Mouse (Mus musculus) megakaryocyte, embryonic 14.5 days (primary cell): ENCODE measurements at regions not wholly inside any gene's neighbourhood (a gene's known extent, or its start where the extent isn't known, plus 50 kb on each side); places are given as distances from the start of the nearest gene placed in this dataset.

Experiments
- H3K27me3 ChIP-seq: replicated peaks from 2 replicates; pipeline ENCODE3; 2012; ENCODE audit warnings: inconsistent platforms
- H3K36me3 ChIP-seq: replicated peaks from 2 replicates; pipeline ENCODE3; 2012; ENCODE audit warnings: low read length, inconsistent platforms, mixed read lengths
- H3K4me1 ChIP-seq: 2 replicates; pipeline ENCODE4 v1.6.1; 2012; ENCODE audit warnings: inconsistent platforms
- H3K4me3 ChIP-seq: replicated peaks from 2 replicates; pipeline ENCODE3; 2012; ENCODE audit warnings: moderate library complexity, mild to moderate bottlenecking, inconsistent platforms
- H3K9me3 ChIP-seq: 2 replicates; pipeline ENCODE4 v1.6.1; 2012; ENCODE audit warnings: inconsistent platforms
- FLI1 ChIP-seq: IDR thresholded peaks from 2 replicates; pipeline ENCODE4 v1.6.1; 2012; ENCODE audit warnings: low read length, inconsistent platforms, mixed read lengths
- GATA1 ChIP-seq: IDR thresholded peaks from 3 replicates; pipeline ENCODE4 v1.6.1; 2012; ENCODE audit warnings: mixed read lengths, low read length, inconsistent platforms, borderline replicate concordance

DNA sequence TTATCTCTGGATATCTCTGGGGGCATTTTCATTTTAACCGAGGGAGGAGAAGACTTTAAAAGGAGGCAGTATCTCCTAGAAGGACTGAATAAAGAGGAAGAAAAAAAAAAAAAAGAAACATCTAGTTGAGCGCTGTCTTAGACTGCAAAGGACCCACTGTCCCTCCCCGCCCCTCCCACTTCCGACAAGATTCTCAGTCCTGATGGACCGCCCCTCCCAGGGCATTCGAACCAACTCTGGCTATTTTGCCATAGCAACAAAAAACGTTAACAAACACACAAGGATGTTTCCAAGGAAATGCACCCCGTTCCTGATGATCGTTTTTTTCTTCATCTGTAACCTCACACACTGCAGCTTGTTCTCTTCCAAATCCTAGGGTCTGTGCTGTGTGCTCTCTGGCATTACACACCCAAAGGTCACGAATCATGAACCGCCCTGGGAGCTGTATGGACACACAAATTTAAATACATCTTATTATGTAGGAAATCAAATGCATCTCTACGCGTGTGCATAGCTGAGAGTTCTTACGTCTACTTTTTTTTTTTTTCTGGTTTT, 75.8 kb downstream of the Rnd3 start:
- H3K36me3 ChIP-seq, result no peaks in the 10 kb centered on the region
- no peak for TF ChIP-seq GATA1
- no peak for TF ChIP-seq FLI1

DNA sequence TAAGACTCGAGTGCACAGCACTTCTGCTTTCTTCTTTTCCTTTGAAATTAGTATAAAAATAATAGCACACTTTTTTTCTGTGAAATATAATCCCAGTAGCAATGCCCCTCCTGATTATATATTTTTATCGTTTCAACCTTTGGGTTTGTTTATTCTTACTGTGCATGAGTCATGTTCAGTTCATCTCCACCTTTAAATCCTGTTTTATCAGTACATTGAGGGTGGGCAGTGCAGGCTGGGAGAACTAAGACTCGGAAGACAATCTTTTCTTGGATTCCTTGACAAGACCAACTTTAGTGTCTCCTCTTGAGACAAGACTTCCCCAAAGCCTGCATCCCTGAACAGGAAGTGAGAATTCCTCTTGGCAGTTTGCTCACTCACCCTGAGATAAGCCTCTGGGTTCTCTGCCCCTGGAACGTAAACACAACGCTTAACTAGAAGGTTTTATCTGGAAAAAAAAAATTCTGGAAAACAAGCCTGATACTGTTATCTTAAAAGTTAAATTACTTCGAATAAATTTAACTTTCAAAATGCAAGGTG, 76.5 kb downstream of the Rnd3 start:
- no peaks in the 10 kb centered on the region for H3K4me1 ChIP-seq
- TF ChIP-seq GATA1 (no peak), FLI1 (no peak)
- H3K4me3 ChIP-seq, result no peak overlapping the region
- H3K36me3 ChIP-seq, result no peaks in the 10 kb centered on the region
- no peaks in the 10 kb centered on the region for H3K9me3 ChIP-seq
- H3K27me3 ChIP-seq, result no peaks in the 10 kb centered on the region

More for the DNA sequence above, 75.8 kb downstream of the Rnd3 start:
- no peaks in the 10 kb centered on the region for H3K27me3 ChIP-seq
- no peaks in the 10 kb centered on the region for H3K4me1 ChIP-seq
- no peak overlapping the region for H3K4me3 ChIP-seq
- no peaks in the 10 kb centered on the region for H3K9me3 ChIP-seq

DNA sequence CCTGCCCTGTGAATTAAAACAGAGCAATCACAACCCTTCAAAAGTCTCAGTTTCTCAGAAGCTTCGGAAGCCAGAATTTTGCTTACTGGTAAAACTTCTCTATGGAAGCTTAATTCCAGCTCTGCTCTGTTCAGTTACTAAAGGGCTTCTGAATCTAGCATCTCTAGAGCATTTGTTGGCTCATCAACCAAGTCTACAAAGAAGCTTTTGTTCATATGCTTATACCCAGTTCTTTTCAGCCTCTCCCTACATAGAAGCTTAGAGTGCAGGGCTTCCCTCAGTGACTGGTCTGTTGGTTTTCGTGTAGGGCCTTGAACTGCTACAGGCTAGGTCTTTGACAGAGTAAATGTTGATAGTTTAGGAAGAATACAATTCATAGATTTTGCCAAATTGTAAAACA, 78.0 kb downstream of the Rnd3 start:
- H3K4me3 ChIP-seq, result no peak overlapping the region
- no peaks in the 10 kb centered on the region for H3K36me3 ChIP-seq
- peaks cover 4% of the 10 kb centered on the region for H3K9me3 ChIP-seq
- H3K4me1 ChIP-seq, result no peaks in the 10 kb centered on the region
- H3K27me3 ChIP-seq, result no peaks in the 10 kb centered on the region
- TF ChIP-seq GATA1 (no peak), FLI1 (no peak)

DNA sequence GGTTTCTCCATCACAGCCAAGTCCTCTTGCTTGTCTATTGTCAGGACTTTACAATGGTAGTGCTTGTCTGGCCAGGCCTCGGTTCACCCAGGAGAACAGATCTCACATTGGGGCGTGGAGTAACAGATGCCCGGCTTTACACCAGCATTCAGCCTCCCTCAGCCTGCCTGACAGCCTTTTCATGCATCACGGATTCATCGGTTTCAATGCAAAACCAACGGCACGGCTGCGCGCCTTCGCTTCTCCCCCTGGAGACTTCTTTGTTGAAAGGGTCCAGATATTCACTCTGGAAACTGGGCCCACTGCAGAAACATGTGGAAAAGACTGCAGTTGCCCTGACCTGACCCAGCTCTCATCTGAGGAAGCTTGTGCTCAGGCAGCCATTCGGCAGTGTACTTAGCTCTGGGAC, 82.5 kb downstream of the Rnd3 start:
- Histone ChIP-seq H3K9me3 (peaks cover 4% of the 10 kb centered on the region), H3K36me3 (no peaks in the 10 kb centered on the region), H3K4me1 (no peaks in the 10 kb centered on the region), H3K27me3 (no peaks in the 10 kb centered on the region), H3K4me3 (peak overlapping the region; percentile 33)
- TF ChIP-seq GATA1 (no peak), FLI1 (no peak)

DNA sequence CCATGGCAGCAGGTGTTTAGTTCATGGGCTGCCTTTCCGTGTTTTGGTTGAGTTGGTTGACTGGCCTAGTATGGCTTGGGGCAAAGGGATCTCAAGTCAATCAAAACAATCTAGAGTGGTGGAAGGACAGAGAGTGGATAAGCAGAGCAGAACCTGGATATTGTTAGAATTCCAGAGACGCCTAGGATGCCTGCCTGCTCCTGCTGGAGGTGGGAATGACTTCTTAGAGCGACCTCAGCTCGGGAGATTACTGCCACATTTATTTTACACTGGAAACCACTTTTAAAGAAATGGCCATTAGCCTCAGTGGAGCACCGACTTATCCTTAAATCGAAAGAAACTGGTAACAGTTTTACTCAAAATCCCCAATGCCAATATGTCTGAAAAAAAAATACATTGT, 83.1 kb downstream of the Rnd3 start:
- TF ChIP-seq FLI1 (no peak), GATA1 (no peak)
- Histone ChIP-seq H3K36me3 (no peaks in the 10 kb centered on the region), H3K4me3 (no peak overlapping the region), H3K4me1 (no peaks in the 10 kb centered on the region), H3K27me3 (no peaks in the 10 kb centered on the region), H3K9me3 (peaks cover 4% of the 10 kb centered on the region)

DNA sequence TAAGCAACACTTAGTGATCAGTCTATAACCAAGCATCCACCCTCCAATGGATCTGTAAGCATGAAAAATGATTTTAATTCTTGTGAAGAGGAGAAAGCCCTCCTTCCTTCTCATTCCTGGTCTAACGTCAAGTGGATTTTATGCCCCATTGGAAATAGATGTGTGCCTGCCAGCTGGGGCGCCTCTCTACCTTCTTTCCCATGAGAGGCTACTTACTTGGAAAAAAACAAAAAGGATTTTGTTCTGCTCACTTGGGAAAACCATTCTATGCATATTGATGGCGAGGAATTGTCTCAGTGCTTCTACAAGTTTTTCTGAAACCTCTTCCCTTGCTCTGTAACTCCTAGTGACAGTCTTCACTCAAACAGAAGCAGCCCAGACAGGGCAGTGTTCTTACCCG, 84.1 kb downstream of the Rnd3 start:
- no peaks in the 10 kb centered on the region for H3K36me3 ChIP-seq
- peaks cover 4% of the 10 kb centered on the region for H3K9me3 ChIP-seq
- no peak for TF ChIP-seq FLI1
- no peak for TF ChIP-seq GATA1
- H3K4me3 ChIP-seq, result no peak overlapping the region
- no peaks in the 10 kb centered on the region for H3K4me1 ChIP-seq
- H3K27me3 ChIP-seq, result no peaks in the 10 kb centered on the region

DNA sequence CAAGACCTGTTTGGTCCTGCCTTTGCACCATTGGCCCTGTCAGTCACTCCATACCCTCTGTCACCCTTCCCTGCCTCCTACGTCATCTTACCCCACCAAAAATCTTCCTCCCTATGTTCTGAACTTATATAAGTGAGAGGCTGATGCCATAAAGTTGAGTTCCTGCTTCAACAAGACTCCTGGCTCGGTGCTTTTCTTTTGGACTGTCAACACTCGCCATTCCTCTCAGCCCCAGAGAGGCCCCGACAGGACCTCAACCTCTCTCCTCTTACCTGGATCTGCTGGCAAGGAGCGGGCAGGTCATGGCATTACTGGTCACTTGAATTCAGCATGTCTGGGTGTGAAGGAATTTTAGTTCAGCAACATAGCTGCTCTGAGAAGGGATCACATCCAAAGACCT, 86.9 kb downstream of the Rnd3 start:
- TF ChIP-seq GATA1, result no peak
- no peak for TF ChIP-seq FLI1
- Histone ChIP-seq H3K9me3 (peaks cover 4% of the 10 kb centered on the region), H3K27me3 (no peaks in the 10 kb centered on the region), H3K36me3 (no peaks in the 10 kb centered on the region), H3K4me3 (no peak overlapping the region), H3K4me1 (no peaks in the 10 kb centered on the region)

DNA sequence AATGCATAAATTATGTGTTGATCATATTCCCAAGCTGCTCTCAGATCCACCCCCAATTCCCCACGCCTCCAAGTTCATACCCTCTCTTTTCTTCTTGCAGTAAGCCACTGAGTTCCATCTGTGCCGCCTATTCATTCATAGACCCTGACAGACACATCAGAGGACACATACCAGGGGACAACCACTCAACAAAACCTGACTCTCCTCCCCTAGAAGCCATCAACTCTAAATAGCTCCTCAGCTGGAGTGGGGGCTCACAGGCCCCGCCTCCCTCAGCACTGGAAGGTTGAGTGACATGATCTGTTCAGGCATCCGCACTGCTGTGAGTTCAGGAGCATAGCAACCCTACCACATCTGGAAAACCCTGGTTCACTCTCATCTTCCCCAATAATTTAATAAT, 90.8 kb downstream of the Rnd3 start:
- Histone ChIP-seq H3K4me1 (no peaks in the 10 kb centered on the region), H3K4me3 (no peak overlapping the region), H3K27me3 (no peaks in the 10 kb centered on the region), H3K36me3 (no peaks in the 10 kb centered on the region), H3K9me3 (no peaks in the 10 kb centered on the region)
- TF ChIP-seq GATA1 (no peak), FLI1 (no peak)

DNA sequence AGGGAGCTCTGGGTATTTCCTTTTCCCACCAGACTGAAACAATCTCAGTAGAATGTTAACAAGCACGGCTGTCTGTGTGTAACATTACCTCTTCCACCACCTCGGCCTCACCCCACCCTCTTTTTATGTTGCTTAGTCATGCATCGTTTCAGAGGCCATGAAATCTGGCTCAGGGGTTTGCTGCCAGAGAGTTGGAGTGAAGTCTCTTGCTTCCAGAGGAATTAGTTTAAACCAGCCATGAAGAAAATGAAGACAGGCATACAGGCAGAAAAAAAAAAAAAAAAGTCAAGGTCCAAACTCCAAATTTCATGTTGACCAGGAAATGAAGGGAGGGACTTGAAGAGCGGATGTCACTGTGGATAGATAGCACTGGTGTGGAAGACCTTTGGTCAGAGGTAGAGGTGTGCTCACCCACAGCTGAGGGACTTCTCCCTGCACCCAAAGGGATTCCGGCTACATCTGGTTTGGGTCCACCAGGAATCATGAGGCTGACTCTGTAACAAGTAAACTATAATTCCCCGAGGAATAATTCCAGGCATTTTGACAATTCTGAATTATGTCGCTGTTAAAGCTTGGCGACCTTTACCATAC, 92.7 kb downstream of the Rnd3 start:
- no peak for TF ChIP-seq GATA1
- no peak for TF ChIP-seq FLI1
- Histone ChIP-seq H3K4me1 (no peaks in the 10 kb centered on the region), H3K4me3 (no peak overlapping the region), H3K36me3 (no peaks in the 10 kb centered on the region), H3K9me3 (no peaks in the 10 kb centered on the region), H3K27me3 (no peaks in the 10 kb centered on the region)

DNA sequence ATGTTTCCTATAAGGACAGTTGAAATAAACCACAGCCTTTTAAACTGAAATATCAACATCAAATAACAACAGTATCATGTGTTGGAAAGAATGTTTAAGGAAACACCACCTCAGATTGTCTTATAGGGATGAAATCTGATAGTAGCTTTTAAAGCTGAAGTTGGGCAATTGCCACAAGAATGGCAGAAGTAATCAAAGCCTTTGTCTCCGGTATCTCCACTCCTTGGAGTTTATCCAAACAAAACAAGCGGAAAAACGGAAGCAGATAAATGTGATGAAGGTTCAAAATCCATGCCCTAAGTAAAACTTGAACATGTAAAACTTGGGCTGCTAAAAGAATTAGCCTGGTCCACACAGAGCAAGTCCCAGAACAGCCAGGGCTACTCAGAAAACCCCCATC, 93.6 kb downstream of the Rnd3 start:
- no peak for TF ChIP-seq GATA1
- TF ChIP-seq FLI1, result no peak
- Histone ChIP-seq H3K27me3 (no peaks in the 10 kb centered on the region), H3K36me3 (no peaks in the 10 kb centered on the region), H3K4me1 (no peaks in the 10 kb centered on the region), H3K4me3 (no peak overlapping the region), H3K9me3 (no peaks in the 10 kb centered on the region)
